Mouse (Mus musculus) cerebellum, adult 11-12 months (tissue): ENCODE data around the gene Gm43738.
A peak's percentile ranks its signal among the peaks of the same experiment; 100 is the strongest.
"Not testable (repeated sequence)": the region's sequence is repeated elsewhere in the genome, so short reads cannot be mapped to it uniquely, and the experiment has no call there.

Experiments used
- DNase-seq: peaks from one replicate; pipeline ENCODE4 v3.0.0; 2022

Gene Gm43738

GRCm38 (mm10) chr3:89101812-89102494 is 1.1 kb upstream of the Gm43738 start, which contains the start of gene Fdps:
TSS of gene Fdps (minus strand) at chr3:89101959.
- peak; percentile 99 for DNase-seq

GRCm38 (mm10) chr3:89101459-89101811 is 536 bp upstream of the Gm43738 start:
- DNase-seq, result no peak

GRCm38 (mm10) chr3:89094021-89094420 is 6.9 kb downstream of the Gm43738 start:
- peak; percentile 52 for DNase-seq

GRCm38 (mm10) chr3:89093175-89093574 is 7.7 kb downstream of the Gm43738 start, which contains the start of gene Rusc1:
TSS of gene Rusc1 (minus strand) at chr3:89093311.
- DNase-seq, result peak; percentile 96

- DNase-seq, result no peak
Observed at GRCm38 (mm10) chr3:89092509-89093090, 8.3 kb downstream of the Gm43738 start.

GRCm38 (mm10) chr3:89091811-89092508 is 8.9 kb downstream of the Gm43738 start:
- DNase-seq, result peak; percentile 64

- peak; percentile 89 for DNase-seq
Observed at GRCm38 (mm10) chr3:89090694-89091655, 9.9 kb downstream of the Gm43738 start.

- DNase-seq, result peak; percentile 88
Observed at GRCm38 (mm10) chr3:89089882-89090591, 10.9 kb downstream of the Gm43738 start.

GRCm38 (mm10) chr3:89088974-89089373 is 11.9 kb downstream of the Gm43738 start:
- peak; percentile 56 for DNase-seq

GRCm38 (mm10) chr3:89087338-89088110 is 13.4 kb downstream of the Gm43738 start:
- peak; percentile 64 for DNase-seq

- DNase-seq, result no peak
Observed at GRCm38 (mm10) chr3:89084654-89085190, 16.2 kb downstream of the Gm43738 start.

- DNase-seq, result no peak
Observed at GRCm38 (mm10) chr3:89084133-89084532, 16.8 kb downstream of the Gm43738 start.

GRCm38 (mm10) chr3:89082287-89082686 is 18.6 kb downstream of the Gm43738 start:
- DNase-seq, result not testable (repeated sequence)

- DNase-seq, result no peak
Observed at GRCm38 (mm10) chr3:89077383-89077782, 23.5 kb downstream of the Gm43738 start.

- DNase-seq, result no peak
Observed at GRCm38 (mm10) chr3:89067265-89067664, 33.6 kb downstream of the Gm43738 start.

GRCm38 (mm10) chr3:89061696-89062095 is 39.2 kb downstream of the Gm43738 start:
- no peak for DNase-seq

GRCm38 (mm10) chr3:89058783-89059182 is 42.1 kb downstream of the Gm43738 start:
- peak; percentile 10 for DNase-seq

- DNase-seq, result no peak
Observed at GRCm38 (mm10) chr3:89058361-89058760, 42.5 kb downstream of the Gm43738 start.

GRCm38 (mm10) chr3:89043359-89043758 is 57.5 kb downstream of the Gm43738 start:
- DNase-seq, result no peak
